Mouse (Mus musculus) mesoderm, embryonic 11.5 days (tissue): ENCODE measurements around the gene BC100530.
"Not testable (repeated sequence)": the region's sequence is repeated elsewhere in the genome, so short reads cannot be mapped to it uniquely, and the experiment has no call there.

Source experiments
- DNase-seq: peaks from one replicate; pipeline ENCODE4 v3.0.0-alpha.2; 2012; ENCODE audit warnings: low read depth, low spot score

Gene BC100530

GRCm38 (mm10) chr16:36367648-36368047, at the start of gene BC100530:
TSS of gene BC100530 (minus strand) at chr16:36367748.
- not testable (repeated sequence) for DNase-seq

DNA sequence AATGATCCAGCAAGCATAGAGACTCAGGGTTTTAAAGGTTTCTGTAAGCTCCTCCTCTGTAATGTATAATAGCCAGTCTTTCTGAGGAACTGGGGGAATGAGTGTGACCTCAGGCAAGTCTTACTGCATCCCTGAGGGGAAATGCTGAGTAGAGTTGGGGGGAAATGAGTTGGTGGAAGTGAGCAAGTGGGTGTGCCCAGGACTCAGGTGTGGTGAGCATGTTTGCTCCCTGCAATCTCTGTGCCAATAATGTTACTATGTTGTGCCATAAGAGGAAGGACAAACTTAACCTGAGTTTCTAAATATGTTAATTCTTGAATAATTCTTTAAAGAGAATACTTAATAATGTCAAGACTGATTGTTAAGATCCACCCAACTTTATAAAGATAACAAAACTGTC, 40.8 kb upstream of the BC100530 start, which contains the start of gene Stfa2:
Stfa2 (minus strand) TSS at position 101 of the 400 bp plus-strand sequence.
- DNase-seq, result no peak

DNA sequence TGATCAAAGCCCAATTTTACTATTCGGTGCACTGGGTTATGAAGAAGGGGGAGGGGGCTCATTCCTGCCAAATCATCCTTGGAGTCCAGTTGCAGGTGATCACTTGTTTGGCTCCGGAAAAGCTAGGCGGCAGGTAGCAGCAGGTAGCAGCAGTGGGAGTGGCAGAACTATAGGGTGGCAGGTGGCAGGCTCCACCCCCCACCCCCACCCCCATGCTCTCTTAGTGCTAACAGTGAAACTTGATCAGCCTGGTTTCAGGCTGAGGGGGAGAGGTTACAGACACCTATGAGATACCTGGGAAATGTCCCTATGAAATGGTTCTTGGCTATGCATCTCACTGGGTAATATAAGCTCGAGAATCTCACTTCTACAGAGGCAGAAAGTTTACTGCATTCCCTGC, 21.5 kb upstream of the BC100530 start:
- DNase-seq, result no peak

DNA sequence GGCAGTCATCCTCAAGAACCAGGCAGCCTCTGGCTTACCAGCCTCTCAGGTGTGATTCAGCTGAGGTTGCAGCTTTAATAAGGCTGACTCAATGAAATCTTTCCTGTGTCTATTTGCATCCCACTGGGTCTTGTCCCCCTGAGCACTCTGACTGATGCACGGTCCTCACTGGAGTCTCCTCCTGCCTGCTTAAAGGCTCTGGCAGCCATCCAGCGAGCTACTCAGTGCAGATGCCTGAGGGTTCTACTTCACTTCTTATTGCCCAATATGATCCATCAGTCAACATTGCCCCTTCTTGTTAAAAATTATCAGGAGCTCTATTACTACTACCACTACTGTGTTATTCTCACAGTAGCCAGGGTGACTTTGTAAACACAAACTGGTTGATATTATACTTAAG, 30.4 kb downstream of the BC100530 start:
- DNase-seq, result no peak

GRCm38 (mm10) chr16:36334232-36334631, 33.3 kb downstream of the BC100530 start, which contains the start of gene BC117090:
TSS of gene BC117090 (minus strand) at chr16:36334332.
- no peak for DNase-seq

GRCm38 (mm10) chr16:36319286-36319685, 48.3 kb downstream of the BC100530 start:
- no peak for DNase-seq

GRCm38 (mm10) chr16:36316111-36316510, 51.4 kb downstream of the BC100530 start:
- DNase-seq, result not testable (repeated sequence)
